In genomic region chr2:30415936-30416648, GRCm38 (mm10) we compare ENCODE assay signal across 7 mouse cellular contexts. TPM values are rescaled to one million over a fixed set of nuclear protein-coding genes. Genes with fewer than 3 reads are reported as not detected.
DNase-seq lines count a peak whose midpoint lies in the region; ATAC-seq lines count a peak whose summit lies in the region.

Gene Ptpa, plus strand, starts transcription at chr2:30416039.

- DNase-seq in adrenal gland, postnatal 10 days = peak; percentile 96
- peak; percentile 95 for DNase-seq in embryonic facial prominence, embryonic 10.5 days (ENCODE audit: low spot score)
- DNase-seq in heart, adult 11 months = peak; percentile 99
- DNase-seq in kidney, adult 18-20 months = peak; percentile 94
- DNase-seq in limb, embryonic 11.5 days (ENCODE audit: low spot score) = peak; percentile 95
- peak; percentile 97 for DNase-seq in midbrain, embryonic 14.5 days
- DNase-seq in spleen, adult 18-20 months = peak; percentile 88 to 92

- ATAC-seq in limb, embryonic 11.5 days (ENCODE audit: insufficient number of reproducible peaks, low FRiP score, low TSS enrichment, low read depth) = peak; percentile 85
- ATAC-seq in midbrain, embryonic 14.5 days (ENCODE audit: low FRiP score, low TSS enrichment) = peak; percentile 93

- under 1% methylated on average over 67 of the region's 67 CpGs for WGBS in embryonic facial prominence, embryonic 10.5 days
- under 1% methylated on average over 65 of the region's 67 CpGs for WGBS in limb, embryonic 11.5 days
- WGBS in midbrain, embryonic 14.5 days = under 1% methylated on average over 66 of the region's 67 CpGs

- H3K9me3 ChIP-seq in embryonic facial prominence, embryonic 10.5 days = no peaks in the 10 kb centered on the region
- H3K9me3 ChIP-seq in limb, embryonic 11.5 days (ENCODE audit: control insufficient read depth, low read length) = no peaks in the 10 kb centered on the region
- H3K9me3 ChIP-seq in midbrain, embryonic 14.5 days (ENCODE audit: control insufficient read depth, low read length) = no peaks in the 10 kb centered on the region

- H3K9ac ChIP-seq in limb, embryonic 11.5 days (ENCODE audit: low read length) = peak within 1 kb of the TSS; percentile 95
- H3K9ac ChIP-seq in midbrain, embryonic 14.5 days (replicated peaks; ENCODE audit: low read length) = peak within 1 kb of the TSS; percentile 89

- H3K4me3 ChIP-seq in embryonic facial prominence, embryonic 10.5 days = peak within 1 kb of the TSS; percentile 87
- H3K4me3 ChIP-seq in limb, embryonic 11.5 days (ENCODE audit: low read depth, low read length) = peak within 1 kb of the TSS; percentile 83
- H3K4me3 ChIP-seq in midbrain, embryonic 14.5 days (replicated peaks; ENCODE audit: low read depth, low read length) = peak within 1 kb of the TSS; percentile 75

- H3K27me3 ChIP-seq in embryonic facial prominence, embryonic 10.5 days (replicated peaks; ENCODE audit: low read depth, poor library complexity, severe bottlenecking) = peaks cover 22% of the 10 kb centered on the region
- no peaks in the 10 kb centered on the region for H3K27me3 ChIP-seq in limb, embryonic 11.5 days (ENCODE audit: control insufficient read depth, insufficient read depth, low read length)
- H3K27me3 ChIP-seq in midbrain, embryonic 14.5 days (ENCODE audit: control insufficient read depth, insufficient read depth, low read length) = no peaks in the 10 kb centered on the region

- peaks cover 55% of the 10 kb centered on the region for H3K4me1 ChIP-seq in embryonic facial prominence, embryonic 10.5 days
- peaks cover 25% of the 10 kb centered on the region for H3K4me1 ChIP-seq in limb, embryonic 11.5 days (ENCODE audit: control insufficient read depth, insufficient read depth, low read length)
- peaks cover 35% of the 10 kb centered on the region for H3K4me1 ChIP-seq in midbrain, embryonic 14.5 days (ENCODE audit: control insufficient read depth, insufficient read depth, low read length)

- peak within 1 kb of the TSS; percentile 81 for H3K4me2 ChIP-seq in limb, embryonic 11.5 days (ENCODE audit: low read depth, severe bottlenecking)
- peak within 1 kb of the TSS; percentile 74 for H3K4me2 ChIP-seq in midbrain, embryonic 14.5 days (ENCODE audit: low read length)

- peak within 1 kb of the TSS; percentile 99 for H3K27ac ChIP-seq in embryonic facial prominence, embryonic 10.5 days (replicated peaks)
- H3K27ac ChIP-seq in limb, embryonic 11.5 days (replicated peaks; ENCODE audit: low read depth, low read length) = peak within 1 kb of the TSS; percentile 98
- H3K27ac ChIP-seq in midbrain, embryonic 14.5 days (replicated peaks; ENCODE audit: low read depth, low read length) = peak within 1 kb of the TSS; percentile 92

- H3K36me3 ChIP-seq in embryonic facial prominence, embryonic 10.5 days (replicated peaks) = peaks cover 14% of the 10 kb centered on the region; the same call in 1 of the 2 replicates
- no peaks in the 10 kb centered on the region; the same call in 1 of the 2 replicates for H3K36me3 ChIP-seq in limb, embryonic 11.5 days (ENCODE audit: control insufficient read depth, insufficient read depth, low read length)
- peaks cover 6% of the 10 kb centered on the region; the same call in 1 of the 2 replicates for H3K36me3 ChIP-seq in midbrain, embryonic 14.5 days (ENCODE audit: control insufficient read depth, insufficient read depth, low read length)

RNA-seq across cellular contexts. Expression of gene Ptpa, which starts in this region (rescaled TPM):
- total RNA-seq in adrenal gland, postnatal 10 days (2021) = 100 to 1,000 TPM; 152 to 170 TPM
- 161 and 162 TPM in 2 replicates for polyA plus RNA-seq in embryonic facial prominence, embryonic 10.5 days (2016; fragmentation: Nextera tagmentation; extraction: Ambion mirVana)
- 74.4 and 83.3 TPM in 2 replicates for polyA plus RNA-seq in limb, embryonic 11.5 days (2014; fragmentation: Nextera tagmentation; extraction: Ambion mirVana)
- polyA plus RNA-seq in midbrain, embryonic 14.5 days (2014; fragmentation: Nextera tagmentation; extraction: Ambion mirVana) = 86.7 and 115 TPM in 2 replicates

Comparison
In these comparisons a context has a peak if more than half of its experiments do, and no peak if none do; other contexts are left out.
1. Peak in every context shown above with its lines: DNase-seq, ATAC-seq, H3K4me3 ChIP-seq and H3K27ac ChIP-seq.